In genomic region chr14:78900770-78901169, GRCm38 (mm10) we compare ENCODE assay signal across 8 mouse cellular contexts. TPM values are rescaled to one million over a fixed set of nuclear protein-coding genes. Genes with fewer than 3 reads are reported as not detected.
DNase-seq lines count a peak whose midpoint lies in the region; ATAC-seq lines count a peak whose summit lies in the region.

No protein-coding gene starts in this region.

- 5% methylated on average over 2 of the region's 2 CpGs for WGBS in embryonic facial prominence, embryonic 13.5 days
- 0% methylated on average over 2 of the region's 2 CpGs for WGBS in macrophage (ENCODE audit: missing documents)

- peaks cover 6% of the 10 kb centered on the region; the same call in 1 of the 2 replicates for H3K79me2 ChIP-seq in macrophage (ENCODE audit: inconsistent target)

- no peaks in the 10 kb centered on the region for H3K27me3 ChIP-seq in embryonic facial prominence, embryonic 13.5 days

- H3K9me3 ChIP-seq in embryonic facial prominence, embryonic 13.5 days = no peaks in the 10 kb centered on the region

- no peak overlapping the region for H3K4me3 ChIP-seq in embryonic facial prominence, embryonic 13.5 days
- H3K4me3 ChIP-seq in macrophage (ENCODE audit: inconsistent target) = no peak overlapping the region

- peak overlapping the region; percentile 60; the same call in 1 of the 2 replicates for H3K27ac ChIP-seq in embryonic facial prominence, embryonic 13.5 days
- H3K27ac ChIP-seq in macrophage = peak overlapping the region; percentile 63

- no peaks in the 10 kb centered on the region for H3K36me3 ChIP-seq in embryonic facial prominence, embryonic 13.5 days
- no peaks in the 10 kb centered on the region for H3K36me3 ChIP-seq in macrophage (ENCODE audit: inconsistent target)

- peak; percentile 76; the same call in 1 of the 2 replicates for ATAC-seq in embryonic facial prominence, embryonic 13.5 days (ENCODE audit: insufficient number of reproducible peaks, insufficient read depth, low FRiP score, low TSS enrichment, low read depth)

- DNase-seq in gastrocnemius, adult 18-20 months (ENCODE audit: low spot score) = peak; percentile 57
- DNase-seq in gastrocnemius, postnatal 36 days = no peak
- DNase-seq in 3T3-L1 (ENCODE audit: low read depth, low spot score) = peak; percentile 91
- peak; percentile 5 for DNase-seq in hindlimb bud, embryonic 11.5 days (ENCODE audit: extremely low spot score, low read depth, low spot score)
- DNase-seq in urinary bladder, postnatal 25 days (ENCODE audit: low spot score) = no peak
- DNase-seq in layer of hippocampus, postnatal 14 days (ENCODE audit: low spot score in 2 of 2) = no peak

- no peak overlapping the region for H3K9ac ChIP-seq in embryonic facial prominence, embryonic 13.5 days

- H3K4me2 ChIP-seq in embryonic facial prominence, embryonic 13.5 days = no peak overlapping the region

- intact Hi-C loops in gastrocnemius, postnatal 36 days (cut with DNase I) = no loop called here

- peaks cover 19% of the 10 kb centered on the region for H3K4me1 ChIP-seq in embryonic facial prominence, embryonic 13.5 days

RNA-seq across cellular contexts. Expression of gene Vwa8, which starts 51.9 kb away (rescaled TPM):
- total RNA-seq in gastrocnemius, adult 18-20 months (2021) = 10 to 100 TPM; 70.0 to 84.6 TPM
- 10 to 100 TPM; 70.7 to 73.1 TPM for total RNA-seq in gastrocnemius, postnatal 36 days (2021)
- 10.2 and 10.4 TPM in 2 replicates for polyA plus RNA-seq in embryonic facial prominence, embryonic 13.5 days (2015; fragmentation: Nextera tagmentation; extraction: Ambion mirVana)
- total RNA-seq in macrophage (2018; cell fraction: chromatin; rRNA removed) = 100 to 1,000 TPM in 24 of 26 experiments, 10 to 100 TPM in 2; 81.2 to 225 (median 145) TPM
- total RNA-seq in macrophage (2018; cell fraction: cytosol; rRNA removed) = 10 to 100 TPM; 16.5 to 43.5 (median 27.6) TPM
- 100 to 1,000 TPM in 3 of 26 experiments, 10 to 100 TPM in 23; 36.0 to 129 (median 69.1) TPM for total RNA-seq in macrophage (2018; cell fraction: nucleus; rRNA removed)
- polyA plus RNA-seq in macrophage (2018) = 22.3 to 41.6 TPM (median 22.7 TPM) in 3 replicates
- 10 to 100 TPM; 24.2 to 24.9 TPM for total RNA-seq in layer of hippocampus, postnatal 14 days (2021)

Comparison
In these comparisons a context has a peak if more than half of its experiments do, and no peak if none do; other contexts are left out.
1. DNase-seq: peak in gastrocnemius, adult 18-20 months (single experiment), 3T3-L1 (single experiment) and hindlimb bud, embryonic 11.5 days (single experiment); none in gastrocnemius, postnatal 36 days (0 of 2), urinary bladder, postnatal 25 days (single experiment) and layer of hippocampus, postnatal 14 days (0 of 2).